Mouse (Mus musculus): ENCODE data around the gene Uvrag. TPM values are rescaled to one million over a fixed set of nuclear protein-coding genes. Genes with fewer than 3 reads are reported as not detected.

Gene Uvrag
- total and polyA plus RNA-seq, 2 experiments, result 12.2 to 18.3 TPM

- DNase-seq (ENCODE audit: extremely low read depth, low read depth, low spot score), result peak; percentile 31
- TF ChIP-seq CTCF (IDR thresholded peaks at IDR 0.05; ENCODE audit: low read depth, low read length) (no peak), POLR2A (IDR thresholded peaks at IDR 0.05; ENCODE audit: extremely low read depth, insufficient read depth, low read length) (no peak)
- no peaks in the 10 kb centered on the region for H3K79me2 ChIP-seq (ENCODE audit: control insufficient read depth, insufficient read depth, low read length)
- peak overlapping the region; percentile 25; the same call in 1 of the 2 replicates for H3K27ac ChIP-seq (replicated peaks; ENCODE audit: insufficient read depth, low read depth, low read length)
- no peak overlapping the region for H3K4me3 ChIP-seq (ENCODE audit: insufficient read depth, low read depth, low read length)
- no peaks in the 10 kb centered on the region for H3K36me3 ChIP-seq (ENCODE audit: control insufficient read depth, insufficient read depth, low read length)
- 87% methylated on average over 21 of the region's 21 CpGs for WGBS
- no peak overlapping the region for H3K9ac ChIP-seq (ENCODE audit: low read depth, low read length)
- H3K27me3 ChIP-seq (ENCODE audit: control insufficient read depth, insufficient read depth, low read length), result no peaks in the 10 kb centered on the region
- peaks cover 13% of the 10 kb centered on the region; the same call in 1 of the 2 replicates for H3K4me1 ChIP-seq (ENCODE audit: control insufficient read depth, insufficient read depth, low read length)
These were observed 236.1 kb downstream of the Uvrag start for GRCm38 (mm10) chr7:98904659-98905362.

DNA sequence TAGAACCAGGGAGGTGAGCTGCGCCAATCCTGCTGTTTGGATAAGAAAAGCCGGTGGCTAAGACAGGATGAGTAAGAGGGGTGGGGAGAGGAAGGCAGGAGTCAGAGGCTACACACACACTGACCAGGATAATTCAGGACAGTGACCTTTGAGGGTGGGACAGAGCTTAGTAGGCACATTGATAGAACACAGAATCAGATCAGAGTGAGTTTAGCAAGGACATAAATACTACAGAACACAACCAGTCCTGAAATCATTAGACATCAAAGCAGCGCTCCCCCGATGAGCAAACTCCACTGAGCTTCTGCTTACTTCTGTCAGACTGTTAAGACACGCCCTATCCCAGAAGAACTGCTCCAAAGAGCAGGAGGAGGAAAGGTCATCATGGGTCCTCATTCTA is 237.1 kb downstream of the Uvrag start:
- Histone ChIP-seq H3K27ac (replicated peaks; ENCODE audit: insufficient read depth, low read depth, low read length) (no peak overlapping the region), H3K9ac (ENCODE audit: low read depth, low read length) (no peak overlapping the region), H3K27me3 (ENCODE audit: control insufficient read depth, insufficient read depth, low read length) (no peaks in the 10 kb centered on the region), H3K79me2 (ENCODE audit: control insufficient read depth, insufficient read depth, low read length) (no peaks in the 10 kb centered on the region; the same call in 1 of the 2 replicates), H3K4me3 (ENCODE audit: insufficient read depth, low read depth, low read length) (no peak overlapping the region), H3K4me1 (ENCODE audit: control insufficient read depth, insufficient read depth, low read length) (peaks cover 13% of the 10 kb centered on the region; the same call in 1 of the 2 replicates), H3K36me3 (ENCODE audit: control insufficient read depth, insufficient read depth, low read length) (no peaks in the 10 kb centered on the region; the same call in 1 of the 2 replicates)
- DNase-seq (ENCODE audit: extremely low read depth, low read depth, low spot score), result peak; percentile 74
- WGBS, result 29% methylated on average over 5 of the region's 5 CpGs
- TF ChIP-seq POLR2A (IDR thresholded peaks at IDR 0.05; ENCODE audit: extremely low read depth, insufficient read depth, low read length) (no peak), CTCF (IDR thresholded peaks at IDR 0.05; ENCODE audit: low read depth, low read length) (no peak)

DNA sequence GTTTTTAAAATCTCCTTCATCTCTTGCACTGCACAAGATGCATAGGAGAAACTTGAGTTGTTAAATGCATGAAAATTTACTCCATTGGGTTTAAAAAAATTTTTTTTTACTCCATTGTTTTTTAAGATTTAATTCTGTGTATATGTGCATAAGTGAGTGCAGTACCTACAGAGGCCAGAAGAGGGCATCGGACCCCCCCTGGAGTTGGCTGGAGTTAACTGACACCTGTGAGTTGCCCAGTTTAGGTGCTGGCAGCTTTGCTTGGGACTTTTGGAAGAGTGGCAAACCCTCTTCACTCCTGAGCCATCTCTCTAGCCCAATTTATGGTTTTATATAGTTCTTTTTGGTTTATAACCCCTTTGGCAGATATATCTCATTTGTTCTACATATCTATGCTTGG is 239.8 kb downstream of the Uvrag start:
- Histone ChIP-seq H3K4me3 (ENCODE audit: insufficient read depth, low read depth, low read length) (no peak overlapping the region), H3K36me3 (ENCODE audit: control insufficient read depth, insufficient read depth, low read length) (no peaks in the 10 kb centered on the region; the same call in 1 of the 2 replicates), H3K27me3 (ENCODE audit: control insufficient read depth, insufficient read depth, low read length) (no peaks in the 10 kb centered on the region), H3K9ac (ENCODE audit: low read depth, low read length) (no peak overlapping the region), H3K27ac (replicated peaks; ENCODE audit: insufficient read depth, low read depth, low read length) (no peak overlapping the region), H3K79me2 (ENCODE audit: control insufficient read depth, insufficient read depth, low read length) (no peaks in the 10 kb centered on the region; the same call in 1 of the 2 replicates), H3K4me1 (ENCODE audit: control insufficient read depth, insufficient read depth, low read length) (peaks cover 10% of the 10 kb centered on the region; the same call in 1 of the 2 replicates)
- WGBS, result 97% methylated on average over 1 of the region's 1 CpGs
- TF ChIP-seq CTCF (IDR thresholded peaks at IDR 0.05; ENCODE audit: low read depth, low read length) (peak; percentile 47), POLR2A (IDR thresholded peaks at IDR 0.05; ENCODE audit: extremely low read depth, insufficient read depth, low read length) (no peak)
- no peak for DNase-seq (ENCODE audit: extremely low read depth, low read depth, low spot score)

- H3K27ac ChIP-seq (replicated peaks; ENCODE audit: insufficient read depth, low read depth, low read length), result no peak overlapping the region
- peaks cover 10% of the 10 kb centered on the region; the same call in 1 of the 2 replicates for H3K4me1 ChIP-seq (ENCODE audit: control insufficient read depth, insufficient read depth, low read length)
- no peak overlapping the region for H3K9ac ChIP-seq (ENCODE audit: low read depth, low read length)
- no peaks in the 10 kb centered on the region for H3K27me3 ChIP-seq (ENCODE audit: control insufficient read depth, insufficient read depth, low read length)
- no peaks in the 10 kb centered on the region; the same call in 1 of the 2 replicates for H3K79me2 ChIP-seq (ENCODE audit: control insufficient read depth, insufficient read depth, low read length)
- H3K36me3 ChIP-seq (ENCODE audit: control insufficient read depth, insufficient read depth, low read length), result no peaks in the 10 kb centered on the region; the same call in 1 of the 2 replicates
- no peak overlapping the region for H3K4me3 ChIP-seq (ENCODE audit: insufficient read depth, low read depth, low read length)
- peak; percentile 21 for DNase-seq (ENCODE audit: extremely low read depth, low read depth, low spot score)
- 86% methylated on average over 4 of the region's 4 CpGs for WGBS
- TF ChIP-seq CTCF (IDR thresholded peaks at IDR 0.05; ENCODE audit: low read depth, low read length), result no peak
- no peak for TF ChIP-seq POLR2A (IDR thresholded peaks at IDR 0.05; ENCODE audit: extremely low read depth, insufficient read depth, low read length)
These were observed 241.1 kb downstream of the Uvrag start for GRCm38 (mm10) chr7:98899815-98900214.

DNA sequence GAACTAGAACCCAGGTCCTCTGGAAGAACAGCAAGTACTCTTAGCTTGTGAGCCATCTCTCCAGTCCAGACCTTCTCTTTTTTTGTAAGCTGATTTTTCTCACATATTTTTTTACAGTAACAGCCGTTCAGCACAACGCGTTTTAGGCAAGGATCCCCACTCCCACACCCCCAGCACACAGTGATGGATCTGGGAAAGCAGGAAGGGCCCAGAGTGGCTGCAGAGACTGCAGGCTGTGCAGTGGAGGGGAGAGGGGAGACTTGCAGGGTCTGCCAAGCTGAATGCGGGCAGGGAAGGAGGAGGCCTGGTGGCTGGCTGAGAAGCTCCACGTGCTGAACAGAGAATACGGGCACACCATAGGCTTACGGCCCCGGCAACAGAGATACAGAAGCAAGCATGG is 243.6 kb downstream of the Uvrag start:
- H3K27me3 ChIP-seq (ENCODE audit: control insufficient read depth, insufficient read depth, low read length), result no peaks in the 10 kb centered on the region
- no peak for TF ChIP-seq CTCF (IDR thresholded peaks at IDR 0.05; ENCODE audit: low read depth, low read length)
- no peak for TF ChIP-seq POLR2A (IDR thresholded peaks at IDR 0.05; ENCODE audit: extremely low read depth, insufficient read depth, low read length)
- H3K4me3 ChIP-seq (ENCODE audit: insufficient read depth, low read depth, low read length), result no peak overlapping the region
- H3K4me1 ChIP-seq (ENCODE audit: control insufficient read depth, insufficient read depth, low read length), result no peaks in the 10 kb centered on the region
- WGBS, result 95% methylated on average over 8 of the region's 8 CpGs
- H3K79me2 ChIP-seq (ENCODE audit: control insufficient read depth, insufficient read depth, low read length), result no peaks in the 10 kb centered on the region; the same call in 1 of the 2 replicates
- H3K9ac ChIP-seq (ENCODE audit: low read depth, low read length), result no peak overlapping the region
- H3K27ac ChIP-seq (replicated peaks; ENCODE audit: insufficient read depth, low read depth, low read length), result no peak overlapping the region
- no peak for DNase-seq (ENCODE audit: extremely low read depth, low read depth, low spot score)
- H3K36me3 ChIP-seq (ENCODE audit: control insufficient read depth, insufficient read depth, low read length), result no peaks in the 10 kb centered on the region; the same call in 1 of the 2 replicates
